Mouse (Mus musculus) bone marrow, adult 2 months (tissue): ENCODE measurements around the gene Ttc41. TPM values are rescaled to one million over a fixed set of nuclear protein-coding genes. Genes with fewer than 3 reads are reported as not detected.

Experiments
- H3K27ac ChIP-seq: fragments of 200-500 bp; 2 replicates; pipeline ENCODE4 v1.5.1; 2012; ENCODE audit warnings: low read depth, mild to moderate bottlenecking, control low read depth, inconsistent platforms, low read length; ENCODE audit not compliant: control insufficient read depth, poor library complexity, insufficient read depth
- H3K4me1 ChIP-seq: fragments of 200-500 bp; 2 replicates; pipeline ENCODE4 v1.6.1; 2011; ENCODE audit warnings: low read length; ENCODE audit not compliant: control insufficient read depth, insufficient read depth
- H3K4me3 ChIP-seq: fragments of 200-500 bp; replicated peaks from 2 replicates; pipeline ENCODE3; 2011; ENCODE audit warnings: mild to moderate bottlenecking, low read depth, low read length, control low read depth; ENCODE audit not compliant: control insufficient read depth
- CTCF ChIP-seq: fragments of 200-500 bp; IDR thresholded peaks from 2 replicates; pipeline ENCODE4 v1.5.1; 2011; ENCODE audit warnings: low read length, control low read depth; ENCODE audit not compliant: control insufficient read depth, insufficient read depth
- POLR2A ChIP-seq: fragments of 200-500 bp; IDR thresholded peaks from 2 replicates; pipeline ENCODE4 v1.6.1; 2011; ENCODE audit warnings: low read depth, mild to moderate bottlenecking, control low read depth, low read length, borderline replicate concordance; ENCODE audit not compliant: control insufficient read depth
- WGBS: fragments of 180-500 bp; shearing (Covaris S2); methylation state at CpG from one replicate; pipeline ENCODE4 v1.1.7; 2018; 5-methylcytosine and 5-hydroxymethylcytosine counted together
- polyA plus RNA-seq: library from polyadenylated mRNA; stranded (reverse); fragments of >200 nt; gene quantifications from 2 replicates; pipeline ENCODE4 v1.2.4, GENCODE M21; 2011; ENCODE audit warnings: low replicate concordance; ENCODE audit not compliant: missing spikeins, insufficient read depth, insufficient read length

Gene Ttc41
- polyA plus RNA-seq, 1 experiment = 4.4 TPM

- TF ChIP-seq POLR2A (no peak), CTCF (no peak)
- 61% methylated on average over 7 of the region's 7 CpGs for WGBS
- no peak overlapping the region for H3K27ac ChIP-seq
Measured at GRCm38 (mm10) chr10:86761722-86762383, 56.2 kb downstream of the Ttc41 start.

GRCm38 (mm10) chr10:86762384-86762730, 56.7 kb downstream of the Ttc41 start:
- Histone ChIP-seq H3K27ac (no peak overlapping the region), H3K4me3 (no peak overlapping the region), H3K4me1 (no peaks in the 10 kb centered on the region)
- WGBS = 50% methylated on average over 3 of the region's 3 CpGs
- TF ChIP-seq CTCF (no peak), POLR2A (no peak)

More at GRCm38 (mm10) chr10:86761722-86762383, 56.2 kb downstream of the Ttc41 start:
- H3K4me3 ChIP-seq = no peak overlapping the region
- no peaks in the 10 kb centered on the region for H3K4me1 ChIP-seq

GRCm38 (mm10) chr10:86763672-86764071, 58.1 kb downstream of the Ttc41 start, which contains the start of gene Gm49358:
Gene Gm49358 (plus strand): TSS chr10:86763972.
- WGBS = 91% methylated on average over 5 of the region's 5 CpGs
- Histone ChIP-seq H3K4me3 (no peak within 1 kb of the TSS), H3K4me1 (no peaks in the 10 kb centered on the region), H3K27ac (no peak within 1 kb of the TSS)
- TF ChIP-seq CTCF = no peak
- TF ChIP-seq POLR2A = no peak

- Histone ChIP-seq H3K4me1 (no peaks in the 10 kb centered on the region), H3K4me3 (no peak overlapping the region), H3K27ac (no peak overlapping the region)
- WGBS = 82% methylated on average over 4 of the region's 4 CpGs
- TF ChIP-seq POLR2A (no peak), CTCF (no peak)
Measured at GRCm38 (mm10) chr10:86765344-86765966, 59.8 kb downstream of the Ttc41 start.

GRCm38 (mm10) chr10:86769216-86769615, 63.6 kb downstream of the Ttc41 start:
- Histone ChIP-seq H3K27ac (no peak overlapping the region), H3K4me3 (no peak overlapping the region), H3K4me1 (no peaks in the 10 kb centered on the region; the same call in 1 of the 2 replicates)
- TF ChIP-seq CTCF (no peak), POLR2A (no peak)
- WGBS = 70% methylated on average over 5 of the region's 5 CpGs

- no peak overlapping the region for H3K27ac ChIP-seq
- H3K4me1 ChIP-seq = no peaks in the 10 kb centered on the region; the same call in 1 of the 2 replicates
- H3K4me3 ChIP-seq = no peak overlapping the region
- WGBS = 84% methylated on average over 4 of the region's 4 CpGs
- no peak for TF ChIP-seq POLR2A
- TF ChIP-seq CTCF = no peak
Measured at GRCm38 (mm10) chr10:86769797-86770196, 64.2 kb downstream of the Ttc41 start.

GRCm38 (mm10) chr10:86771701-86772100, 66.1 kb downstream of the Ttc41 start:
- Histone ChIP-seq H3K4me1 (no peaks in the 10 kb centered on the region; the same call in 1 of the 2 replicates), H3K27ac (no peak overlapping the region), H3K4me3 (no peak overlapping the region)
- TF ChIP-seq CTCF (no peak), POLR2A (no peak)
- 77% methylated on average over 5 of the region's 5 CpGs for WGBS

- 12% methylated on average over 6 of the region's 6 CpGs for WGBS
- no peaks in the 10 kb centered on the region; the same call in 1 of the 2 replicates for H3K4me1 ChIP-seq
Measured at GRCm38 (mm10) chr10:86772231-86772631, 66.6 kb downstream of the Ttc41 start.

GRCm38 (mm10) chr10:86773360-86773759, 67.7 kb downstream of the Ttc41 start:
- 39% methylated on average over 4 of the region's 4 CpGs for WGBS
- no peak for TF ChIP-seq POLR2A
- TF ChIP-seq CTCF = no peak
- Histone ChIP-seq H3K4me3 (no peak overlapping the region), H3K27ac (no peak overlapping the region), H3K4me1 (no peaks in the 10 kb centered on the region; the same call in 1 of the 2 replicates)

More at GRCm38 (mm10) chr10:86772231-86772631, 66.6 kb downstream of the Ttc41 start:
- Histone ChIP-seq H3K4me3 (no peak overlapping the region), H3K27ac (no peak overlapping the region)
- no peak for TF ChIP-seq POLR2A
- TF ChIP-seq CTCF = no peak
